Mouse (Mus musculus) frontal cortex, postnatal 25 days (tissue): ENCODE measurements around the gene Pithd1.

ENCODE experiments used
- DNase-seq, 2 experiments: peaks; one replicate each; pipeline ENCODE4 v3.0.0; 2022; ENCODE audit warnings: low spot score in 2 of 2

The Pithd1 gene

DNA sequence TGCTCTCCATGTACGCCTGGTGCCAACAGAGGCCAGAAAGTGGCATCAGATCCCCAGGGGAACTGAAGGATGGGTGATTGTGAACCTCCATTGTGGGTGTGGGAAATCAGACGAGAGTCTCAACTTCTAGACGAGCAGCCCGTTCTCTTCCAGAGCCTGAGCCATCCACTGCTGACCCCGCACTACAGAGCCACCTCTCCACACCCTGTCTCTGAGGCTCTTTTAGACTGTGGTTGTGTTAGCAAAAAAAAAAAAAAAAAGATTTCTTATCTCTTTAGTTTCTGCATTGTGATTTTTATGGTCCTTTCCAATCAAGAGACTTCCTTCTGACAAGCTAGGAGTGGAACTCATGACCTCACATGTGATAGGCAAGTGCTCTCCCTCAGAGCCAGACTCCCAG lies 57.7 kb downstream of the Pithd1 start:
- no peak for DNase-seq

DNA sequence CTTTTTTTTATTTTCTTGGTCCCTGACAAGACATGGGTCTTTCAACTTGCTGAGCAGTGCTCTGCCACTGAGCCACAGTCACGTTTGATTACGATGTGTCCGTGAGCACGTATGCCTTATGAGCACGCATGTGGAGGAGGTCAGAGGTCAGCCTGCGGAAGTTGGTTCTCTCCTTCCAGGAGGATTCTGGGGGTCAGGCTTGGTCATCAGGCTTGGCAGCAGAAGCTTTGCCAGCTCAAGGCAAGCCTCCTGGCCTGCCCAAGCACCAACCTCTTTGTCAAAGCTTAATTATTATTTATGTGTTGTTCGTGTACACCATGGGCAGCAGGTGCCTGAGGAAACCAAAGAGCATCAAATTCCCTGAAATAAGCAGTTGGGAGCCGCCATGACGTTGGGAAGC lies 58.7 kb downstream of the Pithd1 start:
- no peak for DNase-seq

DNA sequence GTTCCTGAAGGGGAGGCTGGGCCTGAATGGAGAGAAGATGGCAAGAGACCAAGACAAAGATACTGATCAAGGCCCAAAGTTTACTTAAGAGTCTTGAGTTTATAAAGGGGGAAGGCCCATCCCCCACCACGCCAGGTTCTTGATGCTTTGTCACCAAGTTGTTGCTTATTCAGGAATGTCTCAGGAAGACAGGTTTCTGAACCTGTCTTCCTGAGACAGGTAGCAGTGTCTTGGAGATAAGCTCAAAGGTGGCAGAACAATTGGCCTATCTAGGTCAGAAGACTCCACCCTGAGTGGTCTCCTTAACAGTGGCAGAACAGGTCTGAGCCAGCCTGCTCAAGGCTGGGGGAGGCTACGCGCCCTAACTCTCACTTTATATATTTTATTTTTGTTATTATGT lies 60.2 kb downstream of the Pithd1 start:
- DNase-seq: no peak

DNA sequence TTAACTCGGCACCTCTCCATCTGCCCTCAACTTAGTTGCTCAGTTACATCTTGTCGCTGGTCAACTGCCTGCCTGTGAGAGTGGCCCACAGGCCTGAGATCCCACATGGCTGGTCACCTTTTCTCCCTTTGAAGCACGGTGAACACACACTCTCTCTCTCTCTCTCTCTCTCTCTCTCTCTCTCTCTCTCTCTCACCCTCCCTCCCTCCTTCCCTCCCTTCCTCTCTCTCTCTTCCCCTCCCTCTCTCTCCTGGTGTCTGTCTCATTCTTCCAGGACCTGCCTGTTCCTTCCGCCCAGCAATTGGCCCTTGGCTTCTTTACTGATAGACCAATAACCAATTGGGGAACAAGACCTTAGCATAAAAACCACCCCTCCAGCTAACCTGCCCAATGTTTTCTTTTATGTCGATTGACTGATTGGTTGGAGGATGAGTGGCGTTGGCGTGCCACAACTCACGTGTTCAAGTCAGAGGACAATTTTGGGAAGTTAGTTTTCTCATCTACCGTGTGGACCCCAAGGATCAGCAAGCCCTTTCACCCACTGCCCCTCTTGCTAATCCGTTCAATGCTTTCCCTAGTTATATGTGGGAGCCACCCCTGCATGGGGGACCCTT lies 60.8 kb downstream of the Pithd1 start:
- DNase-seq: no peak
